Mouse (Mus musculus) ovary, postnatal 36 days (tissue): ENCODE results near the gene Trio.
A peak's percentile ranks its signal among the peaks of the same experiment; 100 is the strongest.

ENCODE experiments used
- DNase-seq: peaks from one replicate; pipeline ENCODE4 v3.0.0; 2022; ENCODE audit warnings: low spot score, mixed read lengths

Trio gene

GRCm38 (mm10) chr15:28025447-28026166, at the start of gene Trio:
Gene Trio (minus strand): TSS chr15:28025848.
- peak; percentile 98 for DNase-seq

- no peak for DNase-seq
These were observed 48.8 kb upstream of the Trio start for GRCm38 (mm10) chr15:28074416-28074970.

- no peak for DNase-seq
These were observed 46.0 kb upstream of the Trio start for GRCm38 (mm10) chr15:28071601-28072000.

- DNase-seq, result no peak
These were observed 45.2 kb upstream of the Trio start for GRCm38 (mm10) chr15:28070771-28071419.

GRCm38 (mm10) chr15:28070221-28070620, 44.6 kb upstream of the Trio start:
- no peak for DNase-seq

GRCm38 (mm10) chr15:28067373-28067772, 41.7 kb upstream of the Trio start:
- no peak for DNase-seq

- no peak for DNase-seq
These were observed 40.8 kb upstream of the Trio start for GRCm38 (mm10) chr15:28066468-28066867.

GRCm38 (mm10) chr15:28065572-28065971, 39.9 kb upstream of the Trio start:
- no peak for DNase-seq

- DNase-seq, result no peak
These were observed 39.1 kb upstream of the Trio start for GRCm38 (mm10) chr15:28064733-28065088.

GRCm38 (mm10) chr15:28064081-28064732, 38.6 kb upstream of the Trio start:
- no peak for DNase-seq

GRCm38 (mm10) chr15:28063466-28063865, 37.8 kb upstream of the Trio start:
- DNase-seq, result no peak

GRCm38 (mm10) chr15:28062016-28062415, 36.4 kb upstream of the Trio start:
- DNase-seq, result no peak

GRCm38 (mm10) chr15:28060977-28061376, 35.3 kb upstream of the Trio start:
- DNase-seq, result no peak

GRCm38 (mm10) chr15:28060423-28060822, 34.8 kb upstream of the Trio start:
- DNase-seq, result no peak

GRCm38 (mm10) chr15:28057545-28057944, 31.9 kb upstream of the Trio start:
- DNase-seq, result no peak

- DNase-seq, result no peak
These were observed 29.1 kb upstream of the Trio start for GRCm38 (mm10) chr15:28054731-28055130.

GRCm38 (mm10) chr15:28054111-28054510, 28.5 kb upstream of the Trio start:
- no peak for DNase-seq

- no peak for DNase-seq
These were observed 27.6 kb upstream of the Trio start for GRCm38 (mm10) chr15:28053226-28053625.

- no peak for DNase-seq
These were observed 26.2 kb upstream of the Trio start for GRCm38 (mm10) chr15:28051811-28052210.

GRCm38 (mm10) chr15:28051104-28051625, 25.5 kb upstream of the Trio start:
- peak; percentile 17 for DNase-seq

GRCm38 (mm10) chr15:28047711-28048110, 22.1 kb upstream of the Trio start:
- no peak for DNase-seq

- DNase-seq, result no peak
These were observed 15.7 kb upstream of the Trio start for GRCm38 (mm10) chr15:28041158-28041865.
